13 mouse cellular contexts compared by ENCODE assay signal in genomic region chr5:114045134-114045533, GRCm38 (mm10). TPM values are rescaled to one million over a fixed set of nuclear protein-coding genes. Genes with fewer than 3 reads are reported as not detected.
A peak's percentile ranks its signal among the peaks of the same experiment; 100 is the strongest.
DNase-seq lines count a peak whose midpoint lies in the region; ATAC-seq and TF ChIP-seq lines count a peak whose summit lies in the region.
"Had no signal": no experiment of that assay in that cellular context is flagged by ENCODE, and none has a peak within 500 bp of the region (broad histone marks: within the 10 kb centered on the region; RNA-seq: fewer than 3 reads in every experiment).

No protein-coding gene starts in this region.

- ATAC-seq in hindbrain, embryonic 14.5 days (ENCODE audit: low FRiP score) = no peak
- ATAC-seq in hindbrain, embryonic 13.5 days (ENCODE audit: low FRiP score) = no peak
- ATAC-seq in hindbrain, embryonic 11.5 days (ENCODE audit: low FRiP score) = no peak

- H3K9ac ChIP-seq in hindbrain, embryonic 14.5 days = no peak overlapping the region
- no peak overlapping the region for H3K9ac ChIP-seq in hindbrain, embryonic 13.5 days
- no peak overlapping the region for H3K9ac ChIP-seq in hindbrain, embryonic 11.5 days (ENCODE audit: low read depth, low read length)
- H3K9ac ChIP-seq: hindbrain, embryonic 12.5 days; neural tube, embryonic 15.5 days had no signal

- WGBS in hindbrain, embryonic 14.5 days = 88% methylated on average over 1 of the region's 1 CpGs
- 89% methylated on average over 1 of the region's 1 CpGs for WGBS in hindbrain, embryonic 13.5 days
- WGBS in hindbrain, embryonic 11.5 days = 69% methylated on average over 1 of the region's 1 CpGs
- 79% methylated on average over 1 of the region's 1 CpGs for WGBS in forebrain, embryonic 10.5 days

- peaks cover 46% of the 10 kb centered on the region for H3K36me3 ChIP-seq in hindbrain, embryonic 14.5 days (replicated peaks; ENCODE audit: control insufficient read depth, insufficient read depth)
- H3K36me3 ChIP-seq in hindbrain, embryonic 13.5 days = peaks cover 52% of the 10 kb centered on the region
- no peaks in the 10 kb centered on the region for H3K36me3 ChIP-seq in hindbrain, embryonic 11.5 days (ENCODE audit: control insufficient read depth, insufficient read depth, low read length)
- no peaks in the 10 kb centered on the region for H3K36me3 ChIP-seq in forebrain, embryonic 10.5 days (replicated peaks)

- H3K27ac ChIP-seq in hindbrain, embryonic 14.5 days = no peak overlapping the region
- no peak overlapping the region for H3K27ac ChIP-seq in hindbrain, embryonic 13.5 days
- no peak overlapping the region for H3K27ac ChIP-seq in hindbrain, embryonic 11.5 days (ENCODE audit: low read depth, low read length)
- H3K27ac ChIP-seq in forebrain, embryonic 10.5 days = no peak overlapping the region
- H3K27ac ChIP-seq: hindbrain, embryonic 12.5 days; neural tube, embryonic 15.5 days had no signal

- peak; percentile 37 for DNase-seq in hindbrain, embryonic 14.5 days (ENCODE audit: low spot score)
- peak; percentile 32 for DNase-seq in lung, postnatal 10 days
- DNase-seq in lung, postnatal 4 days = no peak
- peak; percentile 30 for DNase-seq in brain, embryonic 14.5 days (ENCODE audit: low read depth)
- DNase-seq in retina, postnatal 1 day = peak; percentile 36
- no peak for DNase-seq in hindbrain, embryonic 11.5 days (ENCODE audit: low spot score)
- no peak for DNase-seq in forebrain, embryonic 10.5 days (ENCODE audit: extremely low spot score, low spot score)
- DNase-seq: gastrocnemius, postnatal 14 days; thymus, postnatal 25 days had no signal

- no peak for TF ChIP-seq POLR2A in brain, embryonic 14.5 days (IDR thresholded peaks at IDR 0.05; ENCODE audit: borderline replicate concordance, extremely low read depth, insufficient read depth, insufficient read length, poor library complexity, severe bottlenecking)

- no peak overlapping the region for H3K4me2 ChIP-seq in hindbrain, embryonic 14.5 days (replicated peaks)
- no peak overlapping the region for H3K4me2 ChIP-seq in hindbrain, embryonic 13.5 days
- no peak overlapping the region for H3K4me2 ChIP-seq in hindbrain, embryonic 11.5 days (replicated peaks; ENCODE audit: low read depth, low read length)
- H3K4me2 ChIP-seq: hindbrain, embryonic 12.5 days; neural tube, embryonic 15.5 days had no signal

- no peaks in the 10 kb centered on the region for H3K27me3 ChIP-seq in hindbrain, embryonic 14.5 days (ENCODE audit: control insufficient read depth, insufficient read depth, low read length)
- 0 out of 2 replicates have a peak, but pooled peaks cover 5% of the 10 kb centered on the region for H3K27me3 ChIP-seq in hindbrain, embryonic 13.5 days
- no peaks in the 10 kb centered on the region; the same call in 1 of the 2 replicates for H3K27me3 ChIP-seq in hindbrain, embryonic 11.5 days (ENCODE audit: control insufficient read depth, insufficient read depth, low read length)
- peaks cover 6% of the 10 kb centered on the region; the same call in 1 of the 2 replicates for H3K27me3 ChIP-seq in forebrain, embryonic 10.5 days (ENCODE audit: poor library complexity, severe bottlenecking)
- H3K27me3 ChIP-seq: neural tube, embryonic 15.5 days had no signal

- TF ChIP-seq CTCF in brain, embryonic 14.5 days (IDR thresholded peaks at IDR 0.05; ENCODE audit: borderline replicate concordance, extremely low read depth, insufficient read depth, insufficient read length) = peak; percentile 24; the same call in 1 of the 2 replicates

- H3K4me1 ChIP-seq in hindbrain, embryonic 14.5 days (replicated peaks; ENCODE audit: control insufficient read depth, insufficient read depth, low read length) = 0 out of 2 replicates have a peak, but pooled peaks cover 6% of the 10 kb centered on the region
- H3K4me1 ChIP-seq in hindbrain, embryonic 13.5 days (replicated peaks) = peaks cover 15% of the 10 kb centered on the region
- no peaks in the 10 kb centered on the region for H3K4me1 ChIP-seq in hindbrain, embryonic 11.5 days (replicated peaks; ENCODE audit: control insufficient read depth, insufficient read depth, low read length)
- H3K4me1 ChIP-seq in forebrain, embryonic 10.5 days = peaks cover 30% of the 10 kb centered on the region

- no peak overlapping the region for H3K4me3 ChIP-seq in hindbrain, embryonic 14.5 days (replicated peaks; ENCODE audit: low read length)
- no peak overlapping the region for H3K4me3 ChIP-seq in hindbrain, embryonic 13.5 days
- no peak overlapping the region for H3K4me3 ChIP-seq in hindbrain, embryonic 11.5 days (ENCODE audit: low read depth, low read length)
- no peak overlapping the region for H3K4me3 ChIP-seq in forebrain, embryonic 10.5 days
- H3K4me3 ChIP-seq: hindbrain, embryonic 12.5 days; neural tube, embryonic 15.5 days had no signal

- H3K9me3 ChIP-seq in hindbrain, embryonic 14.5 days (ENCODE audit: control insufficient read depth, low read length) = no peaks in the 10 kb centered on the region
- H3K9me3 ChIP-seq in hindbrain, embryonic 13.5 days = no peaks in the 10 kb centered on the region
- no peaks in the 10 kb centered on the region for H3K9me3 ChIP-seq in hindbrain, embryonic 11.5 days (ENCODE audit: control insufficient read depth, low read length)
- no peaks in the 10 kb centered on the region for H3K9me3 ChIP-seq in forebrain, embryonic 10.5 days
- H3K9me3 ChIP-seq: hindbrain, embryonic 12.5 days; neural tube, embryonic 15.5 days had no signal

RNA-seq across cellular contexts. Expression of gene Usp30, which starts 20.1 kb away (rescaled TPM):
- polyA plus RNA-seq in hindbrain, embryonic 14.5 days (2014; fragmentation: Nextera tagmentation; extraction: Ambion mirVana) = 15.3 and 16.6 TPM in 2 replicates
- polyA plus RNA-seq in hindbrain, embryonic 13.5 days (2015; fragmentation: Nextera tagmentation; extraction: Ambion mirVana) = 16.2 and 16.8 TPM in 2 replicates
- 40.0 and 41.6 TPM in 2 replicates for polyA plus RNA-seq in brain, embryonic 14.5 days (2012; rRNA removed)
- polyA plus RNA-seq in hindbrain, embryonic 11.5 days (2014; fragmentation: Nextera tagmentation; extraction: Ambion mirVana) = 11.0 and 11.1 TPM in 2 replicates
- 12.4 and 12.7 TPM in 2 replicates for polyA plus RNA-seq in forebrain, embryonic 10.5 days (2016; fragmentation: Nextera tagmentation; extraction: Ambion mirVana)

RNA-seq across cellular contexts. Expression of gene Dao, which starts 41.6 kb away (rescaled TPM):
- polyA plus RNA-seq in hindbrain, embryonic 14.5 days (2014; fragmentation: Nextera tagmentation; extraction: Ambion mirVana) = not detected in 2 replicates
- polyA plus RNA-seq in hindbrain, embryonic 13.5 days (2015; fragmentation: Nextera tagmentation; extraction: Ambion mirVana) = not detected in 2 replicates
- polyA plus RNA-seq in brain, embryonic 14.5 days (2012; rRNA removed) = not detected in 2 replicates
- polyA plus RNA-seq in hindbrain, embryonic 11.5 days (2014; fragmentation: Nextera tagmentation; extraction: Ambion mirVana) = not detected in 2 replicates
- polyA plus RNA-seq in forebrain, embryonic 10.5 days (2016; fragmentation: Nextera tagmentation; extraction: Ambion mirVana) = not detected in 2 replicates
- polyA plus RNA-seq: hindbrain, embryonic 12.5 days; neural tube, embryonic 15.5 days had no signal

RNA-seq across cellular contexts. Expression of gene Svop, which starts 46.2 kb away (rescaled TPM):
- 83.0 and 87.8 TPM in 2 replicates for polyA plus RNA-seq in hindbrain, embryonic 14.5 days (2014; fragmentation: Nextera tagmentation; extraction: Ambion mirVana)
- polyA plus RNA-seq in hindbrain, embryonic 13.5 days (2015; fragmentation: Nextera tagmentation; extraction: Ambion mirVana) = 83.2 and 88.7 TPM in 2 replicates
- polyA plus RNA-seq in brain, embryonic 14.5 days (2012; rRNA removed) = 70.1 and 81.5 TPM in 2 replicates
- 26.7 and 29.6 TPM in 2 replicates for polyA plus RNA-seq in hindbrain, embryonic 11.5 days (2014; fragmentation: Nextera tagmentation; extraction: Ambion mirVana)
- polyA plus RNA-seq in forebrain, embryonic 10.5 days (2016; fragmentation: Nextera tagmentation; extraction: Ambion mirVana) = 3.2 and 5.4 TPM in 2 replicates
- polyA plus RNA-seq: spleen, adult 2 months had no signal

RNA-seq across cellular contexts. Expression of gene Ssh1, which starts 51.4 kb away (rescaled TPM):
- polyA plus RNA-seq in hindbrain, embryonic 14.5 days (2014; fragmentation: Nextera tagmentation; extraction: Ambion mirVana) = 17.8 and 19.4 TPM in 2 replicates
- 15.0 and 18.7 TPM in 2 replicates for polyA plus RNA-seq in hindbrain, embryonic 13.5 days (2015; fragmentation: Nextera tagmentation; extraction: Ambion mirVana)
- polyA plus RNA-seq in brain, embryonic 14.5 days (2012; rRNA removed) = 12.2 and 19.2 TPM in 2 replicates
- polyA plus RNA-seq in hindbrain, embryonic 11.5 days (2014; fragmentation: Nextera tagmentation; extraction: Ambion mirVana) = 27.9 and 30.3 TPM in 2 replicates
- 13.9 and 17.5 TPM in 2 replicates for polyA plus RNA-seq in forebrain, embryonic 10.5 days (2016; fragmentation: Nextera tagmentation; extraction: Ambion mirVana)

Comparison
In these comparisons a context has a peak if more than half of its experiments do, and no peak if none do; other contexts are left out.
1. DNase-seq: peak in hindbrain, embryonic 14.5 days (single experiment), lung, postnatal 10 days (single experiment), brain, embryonic 14.5 days (single experiment) and retina, postnatal 1 day (single experiment); none in lung, postnatal 4 days (0 of 2), hindbrain, embryonic 11.5 days (single experiment) and forebrain, embryonic 10.5 days (single experiment).